Mouse (Mus musculus): ENCODE data around the gene Gm4969.

- TF ChIP-seq POLR2A (IDR thresholded peaks at IDR 0.05; ENCODE audit: control insufficient read depth in 1 of 2, insufficient read depth in 1 of 2, low read depth in 1 of 2, low read length in 2 of 2, poor library complexity in 1 of 2) (no peak), CTCF (IDR thresholded peaks at IDR 0.05 in 2 of 3, conservative IDR thresholded peaks at IDR 0.05 in 1 of 3; ENCODE audit: control insufficient read depth in 1 of 3, insufficient read depth in 1 of 3, low read depth in 2 of 3, low read length in 3 of 3, poor library complexity in 1 of 3, severe bottlenecking in 1 of 3) (no peak), SIN3A (IDR thresholded peaks at IDR 0.05; ENCODE audit: low read length) (no peak), ETS1 (IDR thresholded peaks at IDR 0.05; ENCODE audit: low read depth, low read length) (no peak), HCFC1 (IDR thresholded peaks at IDR 0.05; ENCODE audit: low read depth, low read length) (no peak), SMC3 (IDR thresholded peaks at IDR 0.05; ENCODE audit: low read depth, low read length) (no peak), MAX (IDR thresholded peaks at IDR 0.05; ENCODE audit: low read length) (no peak), KAT2A (conservative IDR thresholded peaks at IDR 0.05; ENCODE audit: low read depth, low read length) (no peak), USF2 (IDR thresholded peaks at IDR 0.05; ENCODE audit: borderline replicate concordance in 1 of 2, insufficient read depth in 1 of 2, low read depth in 1 of 2, low read length in 2 of 2) (no peak), RCOR1 (IDR thresholded peaks at IDR 0.05; ENCODE audit: low read depth, low read length) (no peak), GATA1 (IDR thresholded peaks at IDR 0.05; ENCODE audit: low read depth, low read length) (no peak)
These were observed 37.7 kb downstream of the Gm4969 start for GRCm38 (mm10) chr7:19080451-19080950.
